Mouse (Mus musculus) adrenal gland, postnatal 14 days (tissue): ENCODE measurements at regions not wholly inside any gene's neighbourhood (a gene's known extent, or its start where the extent isn't known, plus 50 kb on each side); places are given as distances from the start of the nearest gene placed in this dataset.

ENCODE experiments used
- DNase-seq: peaks from one replicate; pipeline ENCODE4 v3.0.0; 2021; ENCODE audit warnings: mixed read lengths

- DNase-seq: no peak
Measured at GRCm38 (mm10) chr19:29194066-29194830, 57.4 kb upstream of the Jak2 start.

- no peak for DNase-seq
Measured at GRCm38 (mm10) chr19:29196186-29196585, 55.4 kb upstream of the Jak2 start.

- DNase-seq: no peak
Measured at GRCm38 (mm10) chr19:29198636-29199035, 53.0 kb upstream of the Jak2 start.

GRCm38 (mm10) chr19:29199117-29199823 lies 52.4 kb upstream of the Jak2 start:
- no peak for DNase-seq

DNA sequence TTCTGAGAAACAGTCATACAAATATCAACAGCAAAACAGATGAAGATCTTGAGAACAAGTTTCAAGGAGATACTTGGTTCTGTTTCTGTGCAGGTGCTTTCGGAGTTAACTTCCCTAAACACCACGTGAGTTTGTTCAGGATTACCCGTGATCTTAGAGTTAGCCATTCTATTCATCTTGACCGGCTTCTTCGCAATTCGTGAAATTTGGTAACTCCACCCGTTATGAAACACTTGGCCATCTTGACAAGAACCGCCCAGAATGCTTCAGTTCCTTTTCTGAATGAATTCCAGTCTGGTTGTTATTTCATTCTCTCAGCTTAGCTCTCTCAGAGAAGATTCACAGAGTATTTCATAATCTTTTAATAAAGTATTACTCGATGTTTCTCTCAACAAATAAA lies 50.0 kb upstream of the Jak2 start:
- DNase-seq: peak; percentile 7
